Mouse (Mus musculus) testis, adult 2 months (tissue): ENCODE measurements around the gene Fam163b. TPM values are rescaled to one million over a fixed set of nuclear protein-coding genes. Genes with fewer than 3 reads are reported as not detected.

Source experiments
- H3K27ac ChIP-seq: fragments of 200-500 bp; 2 replicates; pipeline ENCODE4 v1.5.1; 2012; ENCODE audit warnings: low read depth, low read length; ENCODE audit not compliant: control insufficient read depth, insufficient read depth
- H3K27me3 ChIP-seq: fragments of 200-500 bp; 2 replicates; pipeline ENCODE4 v1.6.1; 2012; ENCODE audit warnings: mild to moderate bottlenecking, low read length, moderate library complexity; ENCODE audit not compliant: control insufficient read depth, insufficient read depth
- H3K36me3 ChIP-seq: fragments of 200-500 bp; 2 replicates; pipeline ENCODE4 v1.6.1; 2012; ENCODE audit warnings: mild to moderate bottlenecking, low read length; ENCODE audit not compliant: control insufficient read depth, insufficient read depth
- H3K4me1 ChIP-seq: fragments of 200-500 bp; 2 replicates; pipeline ENCODE4 v1.6.1; 2012; ENCODE audit warnings: low read length; ENCODE audit not compliant: control insufficient read depth, insufficient read depth
- H3K4me3 ChIP-seq: fragments of 200-500 bp; 2 replicates; pipeline ENCODE4 v1.5.1; 2012; ENCODE audit warnings: low read depth, mild to moderate bottlenecking, low read length, moderate library complexity, mixed read lengths; ENCODE audit not compliant: control insufficient read depth
- CTCF ChIP-seq: fragments of 200-500 bp; IDR thresholded peaks from 2 replicates; pipeline ENCODE4 v1.5.1; 2012; ENCODE audit warnings: low read depth, mild to moderate bottlenecking, inconsistent platforms, low read length, moderate library complexity; ENCODE audit not compliant: control insufficient read depth, insufficient read depth, insufficient replicate concordance
- POLR2A ChIP-seq: fragments of 200-500 bp; IDR thresholded peaks from 2 replicates; pipeline ENCODE4 v1.6.1; 2012; ENCODE audit warnings: low read depth, mild to moderate bottlenecking, inconsistent platforms, low read length, moderate library complexity; ENCODE audit not compliant: control insufficient read depth
- polyA plus RNA-seq: library from polyadenylated mRNA; depleted of rRNA; stranded (reverse); fragments of >200 nt; gene quantifications from 2 replicates; pipeline ENCODE4 v1.2.3, GENCODE M21; 2012

Fam163b gene
- polyA plus RNA-seq, 1 experiment = 0.54 TPM

- TF ChIP-seq CTCF (no peak), POLR2A (no peak)
- Histone ChIP-seq H3K4me1 (peaks cover 7% of the 10 kb centered on the region), H3K27ac (no peak overlapping the region), H3K27me3 (no peaks in the 10 kb centered on the region), H3K4me3 (no peak overlapping the region), H3K36me3 (no peaks in the 10 kb centered on the region)
These were observed 22.1 kb downstream of the Fam163b start for GRCm38 (mm10) chr2:27120241-27120641.

- Histone ChIP-seq H3K27ac (no peak overlapping the region), H3K4me1 (peaks cover 7% of the 10 kb centered on the region), H3K4me3 (no peak overlapping the region), H3K27me3 (no peaks in the 10 kb centered on the region), H3K36me3 (no peaks in the 10 kb centered on the region)
- no peak for TF ChIP-seq POLR2A
- TF ChIP-seq CTCF = no peak
These were observed 22.5 kb downstream of the Fam163b start for GRCm38 (mm10) chr2:27119766-27120165.

- H3K27ac ChIP-seq = no peak overlapping the region
- no peaks in the 10 kb centered on the region for H3K36me3 ChIP-seq
- peaks cover 7% of the 10 kb centered on the region for H3K4me1 ChIP-seq
- no peak overlapping the region for H3K4me3 ChIP-seq
- TF ChIP-seq POLR2A (no peak), CTCF (no peak)
- H3K27me3 ChIP-seq = no peaks in the 10 kb centered on the region
These were observed 23.8 kb downstream of the Fam163b start for GRCm38 (mm10) chr2:27118452-27118851.

- peaks cover 7% of the 10 kb centered on the region for H3K4me1 ChIP-seq
These were observed 28.1 kb downstream of the Fam163b start for GRCm38 (mm10) chr2:27114169-27114568.

GRCm38 (mm10) chr2:27112585-27112984, 29.7 kb downstream of the Fam163b start:
- no peak overlapping the region for H3K4me3 ChIP-seq
- no peaks in the 10 kb centered on the region for H3K36me3 ChIP-seq
- no peak overlapping the region for H3K27ac ChIP-seq
- TF ChIP-seq POLR2A (no peak), CTCF (no peak)
- H3K27me3 ChIP-seq = no peaks in the 10 kb centered on the region
- H3K4me1 ChIP-seq = peaks cover 7% of the 10 kb centered on the region

More at GRCm38 (mm10) chr2:27114169-27114568, 28.1 kb downstream of the Fam163b start:
- no peaks in the 10 kb centered on the region for H3K36me3 ChIP-seq
- TF ChIP-seq CTCF (no peak), POLR2A (no peak)
- no peaks in the 10 kb centered on the region for H3K27me3 ChIP-seq
- H3K27ac ChIP-seq = no peak overlapping the region
- no peak overlapping the region for H3K4me3 ChIP-seq

- Histone ChIP-seq H3K36me3 (no peaks in the 10 kb centered on the region), H3K4me1 (no peaks in the 10 kb centered on the region), H3K4me3 (no peak overlapping the region), H3K27ac (no peak overlapping the region), H3K27me3 (no peaks in the 10 kb centered on the region)
- TF ChIP-seq POLR2A (no peak), CTCF (no peak)
These were observed 33.2 kb downstream of the Fam163b start for GRCm38 (mm10) chr2:27109052-27109451.

GRCm38 (mm10) chr2:27108144-27108543, 34.1 kb downstream of the Fam163b start:
- H3K27me3 ChIP-seq = no peaks in the 10 kb centered on the region

GRCm38 (mm10) chr2:27106816-27107215, 35.5 kb downstream of the Fam163b start:
- H3K4me1 ChIP-seq = no peaks in the 10 kb centered on the region

More at GRCm38 (mm10) chr2:27108144-27108543, 34.1 kb downstream of the Fam163b start:
- Histone ChIP-seq H3K36me3 (no peaks in the 10 kb centered on the region), H3K27ac (no peak overlapping the region), H3K4me3 (no peak overlapping the region), H3K4me1 (no peaks in the 10 kb centered on the region)
- TF ChIP-seq POLR2A (no peak), CTCF (no peak)

More at GRCm38 (mm10) chr2:27106816-27107215, 35.5 kb downstream of the Fam163b start:
- Histone ChIP-seq H3K4me3 (no peak overlapping the region), H3K27ac (no peak overlapping the region), H3K36me3 (no peaks in the 10 kb centered on the region), H3K27me3 (no peaks in the 10 kb centered on the region)
- TF ChIP-seq CTCF (no peak), POLR2A (no peak)
